Mouse (Mus musculus) megakaryocyte progenitor cell, adult 5-6 weeks (primary cell): ENCODE results near the gene Kif5c. TPM values are rescaled to one million over a fixed set of nuclear protein-coding genes. Genes with fewer than 3 reads are reported as not detected.

Experiments used
- ATAC-seq: replicated peaks from 2 replicates; pipeline ENCODE4 v1.8.0; 2016; ENCODE audit warnings: mild to moderate bottlenecking, moderate TSS enrichment, inconsistent platforms; ENCODE audit not compliant: poor library complexity
- total RNA-seq, 2 experiments: library from RNA; stranded (forward) in 1 of 2; stranded (reverse) in 1 of 2; fragments of 157-497, 149-512 nt in 1 of 2; fragments of 200-1000 nt in 1 of 2; gene quantifications; 2 replicates each; pipeline versions ENCODE4 v1.2.3 to v1.2.4; 2015 to 2017

The Kif5c gene
- total RNA-seq, 2 experiments from 2014 or later = not detected

DNA sequence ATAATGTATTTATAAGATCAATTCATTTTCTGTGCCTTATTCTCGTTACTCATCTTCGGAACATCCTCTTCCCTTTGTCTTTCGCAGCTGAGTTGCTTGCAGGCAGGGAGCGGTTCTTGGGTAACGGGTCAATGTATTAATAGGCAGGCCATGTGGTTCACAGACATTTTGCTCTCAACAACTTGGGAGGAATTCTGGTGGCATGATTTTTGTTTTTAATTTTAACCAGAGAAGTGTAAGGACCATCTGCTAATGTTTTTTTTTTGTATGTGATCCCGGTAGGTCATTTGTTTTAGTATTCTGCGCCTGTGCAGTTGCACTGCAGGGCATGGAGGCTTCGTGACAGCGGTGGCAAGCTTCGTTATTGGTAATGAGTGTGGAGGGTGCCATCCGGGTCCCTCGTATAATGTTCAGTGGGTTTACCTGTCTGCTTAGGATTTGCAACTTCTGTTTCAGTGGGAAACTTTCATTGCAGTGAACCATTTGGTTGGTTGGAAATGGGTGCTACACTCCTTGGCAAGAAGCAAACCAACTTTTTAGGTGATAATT is 41.4 kb downstream of the Kif5c start:
- ATAC-seq = no peak

DNA sequence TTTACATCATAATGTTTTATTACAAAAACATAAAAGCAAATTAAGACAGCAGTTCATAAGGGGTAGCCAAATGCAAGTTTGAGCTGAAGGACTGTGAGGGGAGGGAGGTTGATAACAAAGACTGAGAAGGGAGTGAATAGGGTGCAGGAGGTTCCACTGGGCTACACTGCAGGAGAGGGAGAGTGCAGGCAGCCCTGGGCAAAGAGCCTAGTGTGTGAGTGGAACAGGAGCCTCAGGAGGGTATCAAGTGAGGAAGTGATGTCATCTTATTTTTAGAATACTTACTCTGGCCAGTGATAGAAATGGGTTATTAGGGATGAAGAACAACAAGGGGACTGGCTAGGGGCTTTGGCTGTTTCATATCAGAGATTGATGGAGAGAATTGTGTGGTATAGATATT is 42.2 kb downstream of the Kif5c start:
- no peak for ATAC-seq

DNA sequence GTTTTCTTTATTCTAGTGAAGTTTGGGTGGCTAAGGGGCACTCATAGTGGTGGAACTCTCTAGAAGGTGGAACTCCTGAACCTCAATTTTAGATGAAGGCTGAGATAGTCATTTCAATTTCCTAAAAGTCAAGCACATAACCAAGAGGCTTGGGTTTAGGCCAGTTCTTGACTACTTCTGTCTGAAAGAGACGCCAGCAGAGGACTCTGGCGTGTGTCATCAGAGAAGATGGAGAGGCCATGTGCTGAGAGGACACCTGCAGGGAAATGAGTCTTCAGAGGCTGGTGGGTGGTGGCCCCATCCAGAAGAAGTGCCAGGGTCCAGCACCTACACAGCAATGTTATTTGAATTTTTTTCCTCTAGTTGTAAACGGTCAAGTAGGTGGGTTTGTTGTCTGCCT is 42.8 kb downstream of the Kif5c start:
- no peak for ATAC-seq

DNA sequence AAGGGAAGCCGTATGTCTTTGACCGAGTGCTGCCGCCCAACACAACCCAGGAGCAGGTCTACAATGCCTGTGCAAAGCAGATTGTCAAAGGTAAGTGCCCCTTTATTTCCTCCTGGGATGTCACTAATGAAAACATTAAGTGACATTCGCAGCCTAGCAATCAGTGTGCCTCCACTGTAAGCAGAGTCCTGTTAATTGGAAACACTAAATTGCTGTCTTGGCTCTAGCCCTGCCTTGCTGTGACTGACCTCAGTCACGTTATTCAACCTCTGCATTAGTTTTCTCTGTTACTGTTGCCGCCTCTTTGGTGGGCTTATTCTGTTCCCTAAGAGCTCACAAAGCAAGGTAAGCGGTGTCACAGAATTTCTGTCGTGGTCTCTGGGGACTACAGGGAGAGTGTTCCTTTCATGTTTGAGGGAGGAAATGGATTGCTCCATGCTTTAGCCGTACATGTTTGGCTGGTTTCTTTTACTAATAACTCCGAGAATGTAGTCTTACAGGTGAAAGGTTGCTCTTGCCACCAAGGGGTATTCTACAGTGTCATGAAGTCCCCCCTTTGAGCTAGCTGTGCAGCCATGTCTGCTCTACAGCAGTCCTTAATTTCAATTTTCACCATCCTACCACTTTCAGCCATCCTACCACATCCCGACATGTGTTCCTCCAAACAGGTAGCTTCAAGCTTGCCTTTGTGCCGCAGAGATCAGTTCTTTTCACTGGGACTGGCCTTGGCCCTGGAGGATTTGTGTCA is 52.8 kb downstream of the Kif5c start:
- no peak for ATAC-seq

DNA sequence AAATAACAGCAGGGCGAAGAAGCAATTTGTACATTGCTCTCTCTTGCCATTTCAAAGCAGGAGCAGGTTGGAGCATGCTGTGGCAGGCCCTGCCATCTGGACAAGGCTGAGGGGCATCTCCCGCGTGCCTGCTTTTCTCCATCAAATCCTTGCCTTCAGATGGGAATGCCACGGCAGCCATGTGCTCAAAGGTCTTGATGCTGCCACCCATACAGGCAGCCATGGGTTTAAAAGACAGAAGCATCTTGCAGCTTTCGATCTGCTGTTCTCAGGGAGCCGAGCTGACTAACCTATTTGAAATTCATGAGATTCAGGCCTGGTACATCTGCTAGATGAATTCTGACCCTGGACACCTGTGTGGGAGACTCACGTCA is 53.4 kb downstream of the Kif5c start:
- ATAC-seq = no peak

DNA sequence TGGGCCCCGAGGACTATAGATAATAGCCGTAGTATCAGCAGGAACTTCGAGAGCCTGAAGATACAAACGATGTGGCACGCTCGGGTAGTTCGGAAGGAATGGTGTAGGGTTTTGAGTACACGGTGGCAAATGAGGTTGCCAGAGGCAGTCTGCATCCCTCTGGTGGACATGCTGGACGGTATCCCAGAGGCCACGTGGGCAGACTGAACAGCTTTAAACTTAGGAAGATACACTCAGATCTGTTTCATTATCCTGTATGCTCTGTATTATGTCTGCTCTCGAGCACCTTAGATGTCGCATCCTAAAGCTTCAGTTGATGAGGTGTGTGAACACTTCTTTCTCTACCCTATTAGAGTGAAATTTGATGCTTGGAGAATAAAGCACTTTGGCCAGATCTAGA is 56.9 kb downstream of the Kif5c start:
- ATAC-seq = no peak

DNA sequence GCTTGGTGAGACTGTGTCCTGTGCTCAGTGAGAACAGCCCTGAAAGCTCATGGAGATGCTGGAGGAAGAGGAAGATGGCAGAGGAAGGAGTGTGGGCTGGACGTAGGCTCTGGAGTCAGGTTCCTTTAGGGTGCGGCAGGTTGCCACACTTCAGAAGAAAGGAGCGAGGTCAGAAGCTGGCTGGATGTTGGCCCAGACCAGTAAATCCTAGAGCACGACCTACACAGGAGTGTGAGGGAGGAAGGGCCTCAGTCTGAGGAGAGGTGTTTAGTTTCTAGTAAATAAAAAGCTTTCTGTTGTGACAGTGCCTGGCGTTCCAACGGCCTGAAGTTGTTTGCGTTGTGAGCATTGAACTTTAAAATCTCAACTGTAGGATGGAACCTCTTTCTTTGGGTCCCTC is 59.3 kb downstream of the Kif5c start:
- ATAC-seq = no peak

DNA sequence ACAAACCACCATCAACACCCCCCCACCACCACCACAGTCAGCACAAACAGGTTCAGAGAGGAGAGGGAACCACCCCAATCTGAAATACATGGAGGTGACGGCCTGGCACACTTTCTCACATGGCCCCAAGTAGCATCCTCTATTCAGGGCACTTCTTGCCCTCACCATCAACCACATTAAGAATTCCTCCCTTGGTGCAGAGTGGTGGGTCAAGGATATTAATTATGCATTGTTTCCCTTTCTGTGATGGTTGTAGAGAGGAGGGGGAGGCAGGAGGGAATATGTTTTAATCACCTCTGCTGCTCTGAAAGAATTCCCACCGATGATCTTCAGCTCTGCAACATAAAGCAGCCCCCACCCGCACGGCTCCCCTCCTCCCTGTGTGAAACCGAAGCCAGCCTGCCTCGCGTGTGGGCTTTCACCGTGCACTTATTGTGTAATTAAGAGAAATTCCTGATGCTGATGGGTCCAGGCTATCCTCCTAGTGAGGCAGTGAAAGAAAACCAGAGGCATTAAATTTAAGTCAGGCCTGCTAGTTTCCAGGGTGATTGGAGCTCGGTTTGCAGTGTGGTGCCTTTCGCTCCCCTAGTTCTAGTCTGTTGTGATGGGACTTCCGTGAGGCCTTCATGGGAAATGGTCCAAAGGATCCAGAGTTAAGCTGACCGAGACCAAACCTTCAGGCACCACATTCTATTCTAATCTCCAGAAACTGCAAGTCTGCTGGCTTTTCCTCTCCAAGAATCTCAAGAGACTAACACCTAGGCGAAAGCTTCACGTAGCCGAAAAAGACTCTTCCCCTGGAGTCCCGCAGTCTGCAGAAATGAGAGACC is 60.3 kb downstream of the Kif5c start:
- ATAC-seq = no peak

DNA sequence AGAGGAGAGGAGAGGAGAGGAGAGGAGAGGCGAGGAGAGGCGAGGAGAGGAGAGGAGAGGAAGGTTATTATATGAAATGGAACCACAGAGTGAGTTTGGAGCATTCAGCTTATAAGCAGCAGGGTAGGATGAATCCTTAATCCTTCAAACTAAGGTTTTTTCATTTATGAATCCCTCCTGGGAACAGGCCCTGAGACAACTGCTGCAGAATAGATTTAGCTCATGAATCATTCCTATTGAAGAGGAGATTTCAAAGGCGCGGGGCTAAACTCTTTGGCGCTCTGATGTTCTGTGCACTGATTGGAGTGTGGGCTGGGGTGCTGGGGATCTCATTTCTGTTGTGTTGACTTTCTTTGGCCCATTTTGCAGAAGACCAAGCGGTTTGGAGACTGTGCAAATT is 63.7 kb downstream of the Kif5c start:
- no peak for ATAC-seq

DNA sequence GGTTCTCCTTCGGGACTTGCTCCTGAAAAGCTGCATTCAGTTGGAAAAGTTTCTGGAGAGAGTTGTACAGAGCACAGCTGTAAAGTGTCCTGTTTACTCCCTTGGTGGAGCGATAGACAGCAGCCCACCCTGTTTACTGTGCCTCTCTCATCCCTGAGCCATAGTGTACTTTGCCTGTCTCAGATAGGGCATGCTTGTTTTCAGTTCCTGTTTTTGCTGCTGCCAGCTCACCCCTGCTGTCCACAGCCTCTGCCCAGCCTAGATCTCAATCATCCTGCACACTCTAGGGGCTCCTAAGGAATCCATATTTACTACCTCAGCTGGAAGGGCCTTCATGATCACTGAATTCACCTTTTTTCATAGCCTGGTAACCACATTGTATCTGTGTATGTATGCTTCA is 65.7 kb downstream of the Kif5c start:
- ATAC-seq = peak; percentile 83

DNA sequence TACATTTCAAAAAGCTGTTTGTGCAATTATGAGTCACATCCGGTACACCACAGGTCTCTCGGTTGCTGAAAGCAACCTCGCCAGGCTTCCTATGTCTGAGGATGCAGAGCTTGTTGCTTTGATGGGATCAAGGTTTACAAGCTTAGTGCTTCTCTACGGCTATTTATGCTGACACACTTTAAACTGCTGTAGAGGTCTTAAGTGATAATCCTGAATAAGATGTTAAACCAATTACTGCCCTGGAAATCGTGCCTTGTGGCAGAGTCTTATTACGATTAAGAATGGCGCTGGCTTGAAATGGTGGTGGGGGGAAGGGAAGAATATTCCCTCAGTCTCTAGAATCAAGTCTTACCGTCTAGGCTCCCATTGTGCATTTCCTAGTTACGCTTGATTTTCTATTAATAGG is 71.3 kb downstream of the Kif5c start:
- ATAC-seq = no peak

DNA sequence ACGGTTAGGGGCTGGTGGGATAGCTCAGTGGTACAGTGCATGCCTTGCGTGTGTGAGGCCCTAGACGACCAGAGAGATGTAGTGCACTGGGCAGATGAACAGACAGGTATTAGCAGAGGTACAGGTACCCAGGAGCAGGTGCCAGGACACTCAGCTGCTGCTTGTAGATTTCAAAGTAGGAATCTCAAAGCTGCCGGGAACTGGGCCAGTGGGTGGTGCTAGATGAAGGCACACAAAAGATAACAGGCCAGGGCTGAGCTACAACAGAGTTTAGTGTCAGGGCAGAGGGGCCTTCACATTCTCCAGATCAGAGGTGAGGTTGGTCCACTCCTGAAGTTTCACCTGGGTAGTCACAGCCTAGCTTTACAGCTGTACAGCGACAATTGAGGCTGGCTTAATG is 72.3 kb downstream of the Kif5c start:
- peak; percentile 74 for ATAC-seq

DNA sequence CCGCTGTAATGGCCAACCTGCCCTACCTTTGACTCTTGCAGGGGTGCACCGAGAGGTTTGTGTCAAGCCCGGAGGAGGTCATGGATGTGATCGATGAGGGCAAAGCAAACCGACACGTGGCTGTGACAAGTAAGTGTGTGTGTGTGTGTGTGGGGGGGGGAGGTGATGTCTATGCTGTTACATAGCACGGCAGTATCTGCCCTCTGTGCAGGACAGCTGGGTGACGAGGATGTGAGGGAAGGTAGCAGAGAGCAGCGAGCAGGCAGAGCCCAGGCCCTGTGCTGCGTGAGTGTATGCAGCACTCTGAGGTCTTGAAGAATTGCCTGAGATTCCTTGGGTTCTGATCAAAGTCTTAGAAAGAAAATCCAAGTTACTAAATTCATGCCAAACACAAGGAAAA is 75.6 kb downstream of the Kif5c start:
- ATAC-seq = no peak

DNA sequence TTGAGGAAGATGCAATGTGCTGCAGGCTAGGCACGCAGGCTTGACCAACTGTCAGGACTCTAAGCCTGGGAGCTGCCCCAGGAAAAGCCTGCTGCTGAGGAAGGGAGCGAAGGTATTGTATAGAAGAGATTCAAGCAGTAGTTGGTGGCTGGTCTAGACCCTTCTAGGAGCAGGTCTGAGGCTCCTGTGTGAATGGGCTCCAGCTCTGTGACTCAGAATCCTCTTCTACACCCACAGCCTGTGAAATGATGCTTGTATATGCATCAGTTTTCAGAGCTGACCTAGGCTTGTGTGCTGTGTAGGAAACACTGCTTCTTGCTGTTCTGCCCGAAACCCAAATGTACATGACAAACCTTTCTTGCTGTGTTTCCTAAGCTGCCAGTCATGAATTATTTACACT is 76.4 kb downstream of the Kif5c start:
- no peak for ATAC-seq

DNA sequence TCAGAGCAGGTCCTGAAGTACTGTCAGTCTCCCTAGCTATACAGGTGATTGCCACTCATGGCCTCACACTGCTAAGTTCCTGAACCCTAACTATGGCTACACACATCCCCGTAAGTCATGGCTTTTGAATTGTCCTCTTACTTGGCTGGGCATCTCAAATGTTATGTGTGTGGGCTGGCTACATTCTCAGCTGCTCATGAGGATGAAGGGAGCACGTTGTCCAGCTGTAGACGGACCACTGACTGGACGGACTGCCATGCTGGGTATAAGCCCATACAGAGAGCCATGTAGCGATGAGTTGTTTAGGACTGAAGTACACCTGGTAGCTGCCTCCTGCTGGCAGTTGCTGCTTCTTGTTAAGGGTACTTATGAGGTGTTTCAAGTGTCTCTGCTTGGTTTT is 79.8 kb downstream of the Kif5c start:
- ATAC-seq = no peak

DNA sequence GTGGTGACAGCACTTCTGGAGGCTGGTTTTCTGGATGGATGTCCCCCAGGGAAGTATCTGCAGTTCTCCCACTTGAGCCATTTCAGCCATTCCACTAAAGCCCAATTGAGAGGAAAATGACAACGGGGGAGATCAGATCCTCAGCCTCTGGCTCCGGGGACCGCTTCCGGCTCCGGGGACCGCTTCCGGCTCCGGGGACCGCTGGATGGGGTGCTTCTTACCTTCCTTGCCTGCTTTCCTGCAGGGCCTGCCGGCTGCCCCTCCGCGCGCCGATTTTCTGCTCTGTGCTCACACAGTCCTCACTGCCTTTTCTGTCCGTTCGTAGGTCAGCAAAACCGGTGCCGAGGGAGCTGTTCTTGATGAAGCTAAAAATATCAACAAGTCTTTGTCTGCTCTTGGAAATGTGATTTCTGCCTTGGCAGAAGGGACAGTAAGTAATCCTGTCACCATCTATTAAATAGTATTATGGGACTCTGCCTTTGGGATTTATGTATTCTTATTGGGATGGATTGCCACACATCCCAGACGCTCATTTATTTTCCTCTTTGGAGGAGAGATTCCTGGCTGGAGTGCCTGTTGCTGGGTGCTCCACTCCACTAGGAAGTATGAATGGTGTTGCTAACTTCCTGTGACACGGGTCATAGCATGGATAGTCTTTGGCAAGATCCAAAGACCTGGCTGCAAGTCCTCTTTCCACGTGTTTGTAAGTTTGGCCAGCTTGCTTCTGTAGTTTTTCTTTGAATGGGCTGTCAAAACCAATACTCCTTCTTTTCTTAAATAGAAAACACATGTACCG is 81.3 kb downstream of the Kif5c start:
- no peak for ATAC-seq

DNA sequence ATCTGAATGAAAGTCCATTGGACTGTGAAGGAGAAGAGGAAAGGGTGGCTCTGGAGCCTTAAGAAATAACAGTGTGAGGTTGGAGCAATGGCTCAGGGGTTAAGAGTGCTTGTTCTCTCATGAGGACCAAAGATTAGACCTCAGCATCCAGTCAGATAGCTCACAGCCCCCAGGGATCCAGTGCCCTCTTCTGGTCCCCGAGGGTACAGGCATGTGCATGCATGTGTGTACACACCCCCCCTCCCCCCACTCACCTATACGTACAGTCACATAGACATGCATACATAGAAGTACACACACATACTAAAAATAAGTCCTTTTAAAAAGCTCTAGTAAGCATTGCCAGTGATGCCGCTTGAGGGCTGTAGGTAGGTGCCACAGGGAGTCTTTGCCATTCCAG is 91.1 kb downstream of the Kif5c start:
- ATAC-seq = peak; percentile 73

DNA sequence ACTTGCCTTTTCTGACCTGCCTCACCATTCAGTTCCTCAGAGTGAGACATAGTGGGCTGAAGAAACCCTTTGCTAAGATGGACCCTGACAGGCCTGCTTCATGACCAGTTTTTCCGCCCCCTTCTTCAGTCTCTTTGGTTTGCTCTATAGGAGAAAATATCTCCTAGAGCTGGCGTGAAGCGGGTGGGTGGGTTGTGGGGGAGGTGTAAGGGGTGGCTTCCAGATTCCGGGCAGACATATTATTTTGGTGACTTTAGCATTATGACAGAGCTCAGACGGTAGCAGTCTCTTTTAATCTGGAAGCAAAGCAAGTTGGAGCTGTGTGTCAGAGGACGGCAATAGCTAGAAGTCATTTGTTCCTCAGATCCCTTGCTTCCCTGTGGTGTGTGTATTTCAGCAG is 92.6 kb downstream of the Kif5c start:
- no peak for ATAC-seq

DNA sequence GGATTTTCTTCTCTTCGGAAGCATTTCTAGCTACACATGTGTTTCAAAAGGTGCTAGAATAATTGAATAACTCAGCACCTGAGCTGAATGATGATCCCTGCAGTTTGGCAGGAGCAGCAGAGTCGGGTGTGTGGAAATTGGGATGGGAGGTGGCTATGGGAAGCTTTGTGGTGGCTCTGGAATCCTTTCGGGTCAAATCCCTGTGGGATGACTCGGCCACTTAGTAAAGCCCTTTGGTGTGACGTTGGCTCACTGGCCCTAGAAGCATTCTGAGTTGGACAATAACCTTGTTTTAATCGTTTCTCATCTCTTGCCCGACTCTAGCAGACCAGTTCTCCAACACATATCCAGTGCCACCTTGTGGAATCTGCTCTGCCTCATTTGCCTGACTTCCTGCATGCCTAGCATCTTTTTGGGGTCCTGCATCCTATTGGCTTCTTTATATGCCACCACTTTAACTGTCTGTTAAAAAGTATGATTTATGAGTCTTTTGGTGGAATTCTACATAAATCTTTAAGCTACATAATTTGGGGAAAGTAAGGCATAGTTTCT is 93.3 kb downstream of the Kif5c start:
- ATAC-seq = no peak

DNA sequence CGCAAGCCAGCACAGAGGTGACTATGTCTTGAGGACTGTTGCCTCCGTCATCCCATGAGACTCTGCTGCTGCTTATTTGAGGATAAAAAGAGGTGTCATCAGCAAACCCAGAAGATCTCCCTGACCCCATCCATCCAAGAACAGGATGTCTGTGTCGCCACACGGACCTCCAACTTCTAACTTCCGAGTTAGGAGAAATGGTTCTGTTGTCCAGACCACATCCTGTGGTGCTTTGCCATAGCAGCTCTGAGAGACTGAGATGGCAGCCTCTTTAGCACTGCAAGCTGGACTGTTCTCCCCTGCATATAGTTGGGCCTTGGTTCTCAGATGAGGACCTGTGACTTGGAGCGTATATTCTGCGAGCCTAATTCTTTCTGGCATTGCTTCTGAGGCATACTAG is 97.4 kb downstream of the Kif5c start:
- peak; percentile 40 for ATAC-seq

DNA sequence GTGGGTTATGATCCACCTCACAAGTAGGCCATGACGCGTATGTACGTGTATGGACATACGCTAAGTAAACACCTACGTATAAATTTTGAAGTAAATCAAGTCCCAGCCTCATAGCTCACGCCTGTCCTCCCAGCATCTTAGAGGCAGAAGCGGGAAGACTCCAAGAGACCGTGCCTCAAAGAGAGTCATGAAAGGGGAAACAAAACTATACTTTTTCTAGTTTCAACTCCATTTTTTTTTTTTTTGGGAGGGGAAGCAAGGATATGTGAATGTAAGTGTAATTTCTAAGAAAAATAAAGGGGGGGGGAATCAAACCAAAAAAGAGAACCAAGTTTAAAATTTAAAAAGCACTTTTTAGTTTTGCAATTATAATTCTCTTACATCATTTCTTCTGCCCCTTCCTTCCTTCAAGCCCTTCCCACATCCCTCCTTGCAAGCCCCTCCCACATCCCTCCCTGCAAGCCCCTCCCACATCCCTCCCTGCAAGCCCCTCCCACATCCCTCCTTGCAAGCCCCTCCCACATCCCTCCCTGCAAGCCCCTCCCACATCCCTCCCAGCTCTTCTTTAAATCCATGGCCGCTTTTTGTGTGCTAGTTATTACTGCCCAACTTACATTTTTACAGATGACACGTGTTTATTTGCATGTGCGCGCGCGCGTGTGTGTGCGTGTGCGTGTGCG is 98.5 kb downstream of the Kif5c start:
- ATAC-seq = peak; percentile 65
